Mouse (Mus musculus): ENCODE results near the gene Atp6v0a1.

The Atp6v0a1 gene

GRCm38 (mm10) chr11:101060126-101060525 lies 50.9 kb downstream of the Atp6v0a1 start:
- no peak for DNase-seq (ENCODE audit: low spot score in 2 of 2)

GRCm38 (mm10) chr11:101061049-101061448 lies 51.8 kb downstream of the Atp6v0a1 start:
- no peak for DNase-seq (ENCODE audit: low spot score in 2 of 2)

GRCm38 (mm10) chr11:101062165-101062884 lies 53.1 kb downstream of the Atp6v0a1 start:
- DNase-seq (ENCODE audit: low spot score in 2 of 2), result no peak

GRCm38 (mm10) chr11:101062971-101063675 lies 53.9 kb downstream of the Atp6v0a1 start:
- no peak for DNase-seq (ENCODE audit: low spot score in 2 of 2)

- DNase-seq (ENCODE audit: low spot score in 2 of 2), result no peak
Observed at GRCm38 (mm10) chr11:101063676-101064327, 54.5 kb downstream of the Atp6v0a1 start.

GRCm38 (mm10) chr11:101064462-101064861 lies 55.2 kb downstream of the Atp6v0a1 start:
- no peak for DNase-seq (ENCODE audit: low spot score in 2 of 2)

- no peak for DNase-seq (ENCODE audit: low spot score in 2 of 2)
Observed at GRCm38 (mm10) chr11:101065002-101065401, 55.8 kb downstream of the Atp6v0a1 start.

GRCm38 (mm10) chr11:101066549-101067412 lies 57.5 kb downstream of the Atp6v0a1 start:
- DNase-seq (ENCODE audit: low spot score in 2 of 2), result peak in 1 of 2 experiments; percentile 71

- peak; percentile 92 to 95 for DNase-seq (ENCODE audit: low spot score in 2 of 2)
Observed at GRCm38 (mm10) chr11:101069391-101070188, 60.3 kb downstream of the Atp6v0a1 start, which contains the start of gene Naglu. TSS of gene Naglu (plus strand) at chr11:101070012.

- DNase-seq (ENCODE audit: low spot score in 2 of 2), result no peak
Observed at GRCm38 (mm10) chr11:101070189-101070527, 60.9 kb downstream of the Atp6v0a1 start.

- DNase-seq (ENCODE audit: low spot score in 2 of 2), result no peak
Observed at GRCm38 (mm10) chr11:101070987-101071386, 61.7 kb downstream of the Atp6v0a1 start.

GRCm38 (mm10) chr11:101071810-101072428 lies 62.7 kb downstream of the Atp6v0a1 start:
- DNase-seq (ENCODE audit: low spot score in 2 of 2), result no peak

GRCm38 (mm10) chr11:101078121-101078520 lies 68.9 kb downstream of the Atp6v0a1 start, which contains the start of gene Hsd17b1:
TSS of gene Hsd17b1 (plus strand) at chr11:101078411.
- DNase-seq (ENCODE audit: low spot score in 2 of 2), result no peak

- DNase-seq (ENCODE audit: low spot score in 2 of 2), result no peak
Observed at GRCm38 (mm10) chr11:101079746-101080145, 70.5 kb downstream of the Atp6v0a1 start.

- DNase-seq (ENCODE audit: low spot score in 2 of 2), result no peak
Observed at GRCm38 (mm10) chr11:101080421-101080820, 71.2 kb downstream of the Atp6v0a1 start.

GRCm38 (mm10) chr11:101081659-101082058 lies 72.4 kb downstream of the Atp6v0a1 start:
- no peak for DNase-seq (ENCODE audit: low spot score in 2 of 2)

- DNase-seq (ENCODE audit: low spot score in 2 of 2), result peak; percentile 84 to 85
Observed at GRCm38 (mm10) chr11:101082208-101083082, 73.2 kb downstream of the Atp6v0a1 start, which contains the start of gene Coasy. TSS of gene Coasy (plus strand) at chr11:101082565.

- DNase-seq (ENCODE audit: low spot score in 2 of 2), result peak in 1 of 2 experiments; percentile 10
Observed at GRCm38 (mm10) chr11:101083083-101083697, 73.9 kb downstream of the Atp6v0a1 start.

GRCm38 (mm10) chr11:101084246-101084645 lies 75.0 kb downstream of the Atp6v0a1 start:
- peak in 1 of 2 experiments; percentile 14 for DNase-seq (ENCODE audit: low spot score in 2 of 2)
